Mouse (Mus musculus): ENCODE data around the gene Uox.

DNA sequence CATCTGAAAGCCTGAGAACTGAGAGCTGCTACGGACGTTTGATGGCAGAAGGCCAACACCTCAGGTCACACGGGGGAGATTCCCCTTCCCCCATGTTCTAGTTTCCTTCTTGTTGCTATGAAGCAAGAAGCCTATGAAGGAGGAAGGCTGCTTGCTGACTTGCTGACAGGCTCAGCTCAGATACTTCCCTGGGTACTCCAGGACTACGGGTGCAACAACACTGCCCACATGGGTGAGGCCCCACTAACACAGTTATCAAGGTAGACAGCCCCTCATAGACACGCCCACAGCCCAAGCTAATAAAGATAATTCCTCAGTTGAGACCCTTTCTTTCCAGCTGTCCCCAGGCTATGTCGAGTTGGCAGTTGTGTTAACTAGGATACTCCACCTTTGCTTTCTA, 83.5 kb downstream of the Uox start:
- TF ChIP-seq CTCF (IDR thresholded peaks at IDR 0.05; ENCODE audit: low read depth) (no peak), EP300 (IDR thresholded peaks at IDR 0.05; ENCODE audit: low read depth) (no peak)
